Mouse (Mus musculus): ENCODE results near the gene Dnajb5. TPM values are rescaled to one million over a fixed set of nuclear protein-coding genes. Genes with fewer than 3 reads are reported as not detected.

The Dnajb5 gene
- polyA plus RNA-seq, 1 experiment = 32.8 TPM

DNA sequence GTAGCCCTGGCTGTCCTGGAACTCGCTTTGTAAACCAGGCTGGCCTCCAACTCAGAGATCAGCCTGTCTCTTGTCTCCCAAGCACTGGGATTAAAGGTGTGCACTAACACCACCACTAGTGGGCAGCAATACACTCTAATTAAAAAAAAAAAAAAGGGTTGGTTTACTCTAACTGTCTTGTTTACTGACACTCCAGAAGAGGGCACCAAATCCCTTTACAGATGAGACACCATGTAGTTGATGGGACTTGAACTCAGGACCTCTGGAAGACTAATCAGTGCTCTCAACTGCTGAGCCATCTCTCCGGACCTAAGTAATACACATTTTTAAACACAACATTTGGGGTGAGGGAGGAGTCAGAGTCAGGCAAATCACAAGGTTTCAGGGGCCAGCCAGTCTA lies 56.2 kb downstream of the Dnajb5 start:
- Histone ChIP-seq H3K79me2 (ENCODE audit: control insufficient read depth, insufficient read depth) (no peaks in the 10 kb centered on the region), H3K36me3 (ENCODE audit: control insufficient read depth, insufficient read depth) (no peaks in the 10 kb centered on the region), H3K27me3 (ENCODE audit: control insufficient read depth, insufficient read depth, insufficient read length) (no peaks in the 10 kb centered on the region), H3K4me3 (no peak overlapping the region), H3ac (ENCODE audit: control insufficient read depth, insufficient read length) (no peak overlapping the region), H3K4me2 (ENCODE audit: low read depth) (no peak overlapping the region)
- TF ChIP-seq E2F4 (IDR thresholded peaks at IDR 0.05; ENCODE audit: insufficient read depth) = no peak
- TF ChIP-seq MYOG (IDR thresholded peaks at IDR 0.05; ENCODE audit: control insufficient read depth in 1 of 3, insufficient read depth in 1 of 3, insufficient read length in 2 of 3, low read depth in 2 of 3) = no peak
- TF ChIP-seq SRF (IDR thresholded peaks at IDR 0.05; ENCODE audit: control insufficient read depth, insufficient read length, low read depth) = no peak
- no peak for TF ChIP-seq TCF12 (IDR thresholded peaks at IDR 0.05; ENCODE audit: insufficient read depth, poor library complexity, severe bottlenecking)
- TF ChIP-seq TCF3 (IDR thresholded peaks at IDR 0.05; ENCODE audit: insufficient read length, low read depth) = no peak
- no peak for TF ChIP-seq MAX (IDR thresholded peaks at IDR 0.05; ENCODE audit: low read depth)
- no peak for TF ChIP-seq MYOD1 (IDR thresholded peaks at IDR 0.05; ENCODE audit: control insufficient read depth in 1 of 3, insufficient read length in 2 of 3, low read depth in 2 of 3)
- TF ChIP-seq POLR2AphosphoS2 (IDR thresholded peaks at IDR 0.05; ENCODE audit: insufficient read length, low read depth) = no peak
- no peak for TF ChIP-seq CEBPB (IDR thresholded peaks at IDR 0.05; ENCODE audit: insufficient read depth, poor library complexity, severe bottlenecking)
- TF ChIP-seq REST (IDR thresholded peaks at IDR 0.05; ENCODE audit: insufficient read depth, insufficient read length) = no peak
- no peak for TF ChIP-seq USF1 (IDR thresholded peaks at IDR 0.05; ENCODE audit: low read depth)
- TF ChIP-seq POLR2A (IDR thresholded peaks at IDR 0.05; ENCODE audit: insufficient read length, low read depth) = no peak

Other genes with a start within 250 kb of the Dnajb5 start
- gene 4930578G10Rik, start 214.3 kb upstream of the Dnajb5 start, polyA plus RNA-seq (2012; fragmentation: generic; extraction: Trizol) = not detected
- gene Ccl19, start 193.2 kb upstream of the Dnajb5 start, polyA plus RNA-seq (2012; fragmentation: generic; extraction: Trizol) = not detected
- not detected for gene Ccl21a, start 175.8 kb upstream of the Dnajb5 start, polyA plus RNA-seq (2012; fragmentation: generic; extraction: Trizol)
- gene Fam205a1, start 95.9 kb upstream of the Dnajb5 start, polyA plus RNA-seq (2012; fragmentation: generic; extraction: Trizol) = not detected
- gene Gm12394, start 93.0 kb upstream of the Dnajb5 start, polyA plus RNA-seq (2012; fragmentation: generic; extraction: Trizol) = not detected
- not detected for gene Fam205c, start 75.6 kb upstream of the Dnajb5 start, polyA plus RNA-seq (2012; fragmentation: generic; extraction: Trizol)
- not detected for gene Phf24, start 33.2 kb upstream of the Dnajb5 start, polyA plus RNA-seq (2012; fragmentation: generic; extraction: Trizol)
- gene 1700022I11Rik, start 19.8 kb downstream of the Dnajb5 start, polyA plus RNA-seq (2012; fragmentation: generic; extraction: Trizol) = 0.76 TPM
- gene Vcp, start 50.7 kb downstream of the Dnajb5 start, polyA plus RNA-seq (2012; fragmentation: generic; extraction: Trizol) = 334 TPM
- gene Fancg, start 60.7 kb downstream of the Dnajb5 start, polyA plus RNA-seq (2012; fragmentation: generic; extraction: Trizol) = 2.6 TPM
- 8.0 TPM for gene Pigo, start 76.0 kb downstream of the Dnajb5 start, polyA plus RNA-seq (2012; fragmentation: generic; extraction: Trizol)
- gene Stoml2, start 81.9 kb downstream of the Dnajb5 start, polyA plus RNA-seq (2012; fragmentation: generic; extraction: Trizol) = 113 TPM
- 35.3 TPM for gene Fam214b, start 96.4 kb downstream of the Dnajb5 start, polyA plus RNA-seq (2012; fragmentation: generic; extraction: Trizol)
- gene Unc13b, start 109.1 kb downstream of the Dnajb5 start, polyA plus RNA-seq (2012; fragmentation: generic; extraction: Trizol) = 0.42 TPM

Data from myocyte (in vitro differentiated cells).